Mouse (Mus musculus): Measurements from ENCODE around the gene Fstl4.

DNA sequence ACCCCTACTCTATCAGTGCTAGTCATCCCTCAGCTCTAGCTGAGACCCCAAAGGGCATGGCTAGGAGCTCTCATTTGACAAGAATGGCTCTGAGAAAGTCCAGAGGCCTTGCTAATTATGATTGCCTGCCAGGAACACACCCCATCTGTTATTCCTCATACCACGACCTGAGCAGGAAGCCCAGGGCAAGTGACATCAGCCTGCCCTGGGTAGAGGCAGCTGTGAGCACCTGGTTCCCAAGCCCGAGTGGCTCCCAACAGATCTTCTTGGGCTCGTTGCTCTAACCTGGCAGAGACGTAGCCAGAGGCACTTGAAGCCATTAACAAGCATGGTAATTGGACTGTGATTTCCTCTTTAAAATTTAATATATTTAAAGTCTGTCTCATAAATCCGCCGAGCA is 305.3 kb downstream of the Fstl4 start:
- TF ChIP-seq POLR2A (IDR thresholded peaks at IDR 0.05; ENCODE audit: low read depth, low read length) (no peak), CTCF (IDR thresholded peaks at IDR 0.05; ENCODE audit: extremely low read depth, insufficient read depth, insufficient read length, insufficient replicate concordance) (no peak)

All from spleen, adult 2 months (tissue).